Mouse (Mus musculus) brown adipose tissue, adult 24 weeks (tissue): ENCODE results near the gene Olfr323. TPM values are rescaled to one million over a fixed set of nuclear protein-coding genes. Genes with fewer than 3 reads are reported as not detected.

Experiments used
- polyA plus RNA-seq: library from polyadenylated mRNA; stranded (reverse); fragments of >200 nt; gene quantifications from 2 replicates; pipeline ENCODE4 v1.2.4, GENCODE M21; 2012; ENCODE audit not compliant: missing spikeins, insufficient read depth, insufficient read length

Olfr323 gene
- polyA plus RNA-seq, 1 experiment, result not detected

Other genes starting within 250 kb of the Olfr323 start
- gene 1810065E05Rik, start 209.4 kb downstream of the Olfr323 start, polyA plus RNA-seq, result not detected in 2 replicates
- gene Gm12253, start 197.9 kb downstream of the Olfr323 start, polyA plus RNA-seq, result not detected in 2 replicates
- not detected in 2 replicates for gene Lypd9, start 177.6 kb downstream of the Olfr323 start, polyA plus RNA-seq
- not detected in 2 replicates for gene Olfr30, start 168.2 kb downstream of the Olfr323 start, polyA plus RNA-seq
- gene Olfr332, start 137.9 kb downstream of the Olfr323 start, polyA plus RNA-seq, result not detected in 2 replicates
- not detected in 2 replicates for gene Olfr331, start 127.9 kb downstream of the Olfr323 start, polyA plus RNA-seq
- gene Olfr330, start 95.7 kb downstream of the Olfr323 start, polyA plus RNA-seq, result not detected in 2 replicates
- gene Olfr329-ps, start 84.1 kb downstream of the Olfr323 start, polyA plus RNA-seq, result not detected in 2 replicates
- not detected in 2 replicates for gene Olfr328, start 74.9 kb downstream of the Olfr323 start, polyA plus RNA-seq
- gene Olfr224, start 59.9 kb downstream of the Olfr323 start, polyA plus RNA-seq, result not detected in 2 replicates
- not detected in 2 replicates for gene Olfr325, start 52.8 kb downstream of the Olfr323 start, polyA plus RNA-seq
- not detected in 2 replicates for gene Olfr324, start 35.4 kb downstream of the Olfr323 start, polyA plus RNA-seq
- not detected in 2 replicates for gene 2210407C18Rik, start 14.4 kb downstream of the Olfr323 start, polyA plus RNA-seq
- not detected in 2 replicates for gene Trim58, start 10.0 kb upstream of the Olfr323 start, polyA plus RNA-seq
- not detected in 2 replicates for gene Olfr322, start 28.3 kb upstream of the Olfr323 start, polyA plus RNA-seq
- not detected in 2 replicates for gene Olfr320, start 50.6 kb upstream of the Olfr323 start, polyA plus RNA-seq
- not detected in 2 replicates for gene Olfr319, start 68.7 kb upstream of the Olfr323 start, polyA plus RNA-seq
- gene Olfr318, start 93.5 kb upstream of the Olfr323 start, polyA plus RNA-seq, result not detected in 2 replicates
- not detected in 2 replicates for gene Olfr317, start 108.7 kb upstream of the Olfr323 start, polyA plus RNA-seq
- gene Olfr316, start 122.2 kb upstream of the Olfr323 start, polyA plus RNA-seq, result not detected in 2 replicates
- gene Olfr315, start 142.7 kb upstream of the Olfr323 start, polyA plus RNA-seq, result not detected in 2 replicates
- not detected in 2 replicates for gene Olfr314, start 152.5 kb upstream of the Olfr323 start, polyA plus RNA-seq
- not detected in 2 replicates for gene Fam183b, start 171.5 kb upstream of the Olfr323 start, polyA plus RNA-seq
- not detected in 2 replicates for gene Olfr313, start 184.5 kb upstream of the Olfr323 start, polyA plus RNA-seq
- not detected in 2 replicates for gene Olfr312, start 198.7 kb upstream of the Olfr323 start, polyA plus RNA-seq
- not detected in 2 replicates for gene Olfr311, start 208.8 kb upstream of the Olfr323 start, polyA plus RNA-seq
- gene Gm12258, start 216.7 kb upstream of the Olfr323 start, polyA plus RNA-seq, result 0.44 and 0.96 TPM in 2 replicates
- 2.5 and 4.8 TPM in 2 replicates for gene 2810021J22Rik, start 236.7 kb upstream of the Olfr323 start, polyA plus RNA-seq